ENCODE assay signal across 22 mouse cellular contexts in the genomic region with DNA sequence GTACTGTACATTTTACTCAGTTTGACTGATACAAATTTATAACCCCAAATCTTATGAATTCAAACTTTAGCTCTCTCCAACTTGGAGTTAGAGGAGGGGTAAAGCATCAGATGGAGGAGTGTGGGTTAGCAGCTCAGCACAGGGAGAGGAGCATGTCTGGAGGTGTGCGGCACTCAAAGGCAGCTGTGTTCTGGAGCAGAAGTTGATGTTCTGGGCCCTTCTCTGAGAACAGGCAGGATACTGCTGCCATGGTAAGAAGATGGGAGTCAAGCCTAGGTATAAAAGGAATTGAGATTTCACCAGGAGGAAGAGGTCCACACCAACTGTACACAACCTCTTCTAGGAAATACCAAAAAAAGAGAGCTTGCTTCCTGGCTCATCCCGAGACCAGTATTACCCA. TPM values are rescaled to one million over a fixed set of nuclear protein-coding genes. Genes with fewer than 3 reads are reported as not detected.
DNase-seq lines count a peak whose midpoint lies in the region; ATAC-seq and TF ChIP-seq lines count a peak whose summit lies in the region.
"Had no signal": no experiment of that assay in that cellular context is flagged by ENCODE, and none has a peak within 500 bp of the region (broad histone marks: within the 10 kb centered on the region; RNA-seq: fewer than 3 reads in every experiment).

No protein-coding gene starts in this region.

- H3K36me3 ChIP-seq in heart, embryonic 10.5 days = no peaks in the 10 kb centered on the region
- no peaks in the 10 kb centered on the region for H3K36me3 ChIP-seq in heart, adult 2 months (ENCODE audit: control insufficient read depth, insufficient read depth, low read length)
- H3K36me3 ChIP-seq in macrophage (ENCODE audit: inconsistent target) = no peaks in the 10 kb centered on the region
- H3K36me3 ChIP-seq in hindbrain, embryonic 12.5 days = no peaks in the 10 kb centered on the region
- H3K36me3 ChIP-seq: embryonic facial prominence, embryonic 10.5 days; embryonic facial prominence, embryonic 12.5 days; forebrain, embryonic 15.5 days had no signal

- no peak overlapping the region for H3K27ac ChIP-seq in heart, embryonic 10.5 days
- H3K27ac ChIP-seq in heart, adult 2 months = no peak overlapping the region
- peak overlapping the region; percentile 61 for H3K27ac ChIP-seq in macrophage
- no peak overlapping the region for H3K27ac ChIP-seq in hindbrain, embryonic 12.5 days
- H3K27ac ChIP-seq: embryonic facial prominence, embryonic 10.5 days; embryonic facial prominence, embryonic 12.5 days; forebrain, embryonic 13.5 days; forebrain, embryonic 15.5 days had no signal

- no peak for TF ChIP-seq CTCF in heart, adult 2 months (IDR thresholded peaks at IDR 0.05)

- TF ChIP-seq POLR2A in heart, adult 2 months (IDR thresholded peaks at IDR 0.05; ENCODE audit: insufficient read depth, low read depth, low read length) = no peak

- TF ChIP-seq EP300 in heart, adult 2 months (IDR thresholded peaks at IDR 0.05; ENCODE audit: insufficient read depth, low read depth, low read length) = no peak

- H3K9me3 ChIP-seq in heart, embryonic 10.5 days = no peaks in the 10 kb centered on the region
- no peaks in the 10 kb centered on the region for H3K9me3 ChIP-seq in hindbrain, embryonic 12.5 days (replicated peaks)
- H3K9me3 ChIP-seq: embryonic facial prominence, embryonic 10.5 days; embryonic facial prominence, embryonic 12.5 days; forebrain, embryonic 13.5 days; forebrain, embryonic 15.5 days had no signal

- H3K4me2 ChIP-seq in hindbrain, embryonic 12.5 days (replicated peaks) = no peak overlapping the region
- H3K4me2 ChIP-seq: embryonic facial prominence, embryonic 12.5 days; forebrain, embryonic 13.5 days; forebrain, embryonic 15.5 days had no signal

- ATAC-seq in CD4-positive, CD25-positive, alpha-beta regulatory T cell, adult 4 months = no peak
- ATAC-seq in hindbrain, embryonic 12.5 days (ENCODE audit: low FRiP score) = no peak
- ATAC-seq: forebrain, embryonic 13.5 days; forebrain, embryonic 15.5 days; forebrain, postnatal 0 days had no signal

- H3K4me1 ChIP-seq in heart, embryonic 10.5 days = no peaks in the 10 kb centered on the region
- H3K4me1 ChIP-seq in heart, adult 2 months (ENCODE audit: control insufficient read depth, insufficient read depth, low read length) = no peaks in the 10 kb centered on the region
- H3K4me1 ChIP-seq in hindbrain, embryonic 12.5 days = no peaks in the 10 kb centered on the region
- H3K4me1 ChIP-seq: forebrain, embryonic 15.5 days had no signal

- H3K4me3 ChIP-seq in heart, embryonic 10.5 days = no peak overlapping the region
- no peak overlapping the region for H3K4me3 ChIP-seq in heart, adult 2 months
- no peak overlapping the region for H3K4me3 ChIP-seq in macrophage (ENCODE audit: inconsistent target)
- no peak overlapping the region for H3K4me3 ChIP-seq in hindbrain, embryonic 12.5 days
- H3K4me3 ChIP-seq: embryonic facial prominence, embryonic 10.5 days; embryonic facial prominence, embryonic 12.5 days; forebrain, embryonic 13.5 days; forebrain, embryonic 15.5 days had no signal

- peak; percentile 14 for DNase-seq in CD4-positive, CD25-positive, alpha-beta regulatory T cell, adult 2 months (ENCODE audit: low read depth, low spot score)
- peak; percentile 52 for DNase-seq in heart, embryonic 10.5 days (ENCODE audit: low spot score)
- DNase-seq in heart, adult 2 months = no peak
- DNase-seq in CD4-positive helper T cell, adult 2 months (ENCODE audit: low read depth, low spot score) = peak; percentile 9
- no peak for DNase-seq in spleen, adult 18-20 months
- DNase-seq: adrenal gland, adult 2 months; adrenal gland, postnatal 14 days; adrenal gland, postnatal 36 days; B cell, adult 2 months; cerebellum, adult 11-12 months; cerebellum, adult 2 months; cerebellum, adult 9-10 months; cerebellum, postnatal 10 days; cerebellum, postnatal 25 days; forebrain, postnatal 0 days had no signal

- H3K79me2 ChIP-seq in heart, adult 2 months (replicated peaks; ENCODE audit: control insufficient read depth, insufficient read depth, low read length) = no peaks in the 10 kb centered on the region
- H3K79me2 ChIP-seq in macrophage (ENCODE audit: inconsistent target) = no peaks in the 10 kb centered on the region

- H3K9ac ChIP-seq in heart, adult 2 months (ENCODE audit: low read depth, low read length) = no peak overlapping the region
- no peak overlapping the region for H3K9ac ChIP-seq in hindbrain, embryonic 12.5 days
- H3K9ac ChIP-seq: embryonic facial prominence, embryonic 12.5 days; forebrain, embryonic 13.5 days; forebrain, embryonic 15.5 days; forebrain, postnatal 0 days had no signal

- WGBS in heart, embryonic 10.5 days = 84% methylated on average over 2 of the region's 2 CpGs
- 84% methylated on average over 2 of the region's 2 CpGs for WGBS in heart, adult 2 months
- 87% methylated on average over 2 of the region's 2 CpGs for WGBS in macrophage (ENCODE audit: missing documents)
- WGBS in hindbrain, embryonic 12.5 days = 91% methylated on average over 2 of the region's 2 CpGs

- H3K27me3 ChIP-seq in heart, embryonic 10.5 days (ENCODE audit: insufficient read depth, poor library complexity, severe bottlenecking) = peaks cover 17% of the 10 kb centered on the region
- H3K27me3 ChIP-seq in heart, adult 2 months (ENCODE audit: control insufficient read depth, insufficient read depth, low read length) = no peaks in the 10 kb centered on the region
- no peaks in the 10 kb centered on the region for H3K27me3 ChIP-seq in hindbrain, embryonic 12.5 days
- H3K27me3 ChIP-seq: embryonic facial prominence, embryonic 12.5 days; forebrain, embryonic 15.5 days had no signal

- intact Hi-C loops in heart, adult 2 months (cut with DNase I) = no loop called here

RNA-seq across cellular contexts. Expression of a gene that starts 17.1 kb away (rescaled TPM):
- polyA plus RNA-seq in CD4-positive, CD25-positive, alpha-beta regulatory T cell, adult 4 months (2017; shearing (Covaris generic)) = 10 to 100 TPM; 13.4 to 19.9 TPM
- 5.2 and 8.2 TPM in 2 replicates for polyA plus RNA-seq in heart, embryonic 10.5 days (2016; fragmentation: Nextera tagmentation; extraction: Ambion mirVana)
- 10 to 100 TPM; 16.8 to 27.1 TPM for total RNA-seq in heart, adult 2 months (2021)
- 10.5 and 13.6 TPM in 2 replicates for polyA plus RNA-seq in heart, adult 2 months (2012; rRNA removed)
- 100 to 1,000 TPM in 5 of 26 experiments, 10 to 100 TPM in 21; 30.3 to 189 (median 79.1) TPM for total RNA-seq in macrophage (2018; cell fraction: chromatin; rRNA removed)
- total RNA-seq in macrophage (2018; cell fraction: cytosol; rRNA removed) = 100 to 1,000 TPM in 1 of 26 experiments, 10 to 100 TPM in 25; 33.3 to 105 (median 63.8) TPM
- 100 to 1,000 TPM in 16 of 26 experiments, 10 to 100 TPM in 10; 40.2 to 160 (median 103) TPM for total RNA-seq in macrophage (2018; cell fraction: nucleus; rRNA removed)
- polyA plus RNA-seq in macrophage (2018) = 36.8 to 107 TPM (median 48.9 TPM) in 3 replicates
- polyA plus RNA-seq in hindbrain, embryonic 12.5 days (2016; fragmentation: Nextera tagmentation; extraction: Ambion mirVana) = 15.5 and 16.7 TPM in 2 replicates

Comparison
In these comparisons a context has a peak if more than half of its experiments do, and no peak if none do; other contexts are left out.
1. DNase-seq: peak in CD4-positive, CD25-positive, alpha-beta regulatory T cell, adult 2 months (single experiment), heart, embryonic 10.5 days (single experiment) and CD4-positive helper T cell, adult 2 months (single experiment); none in heart, adult 2 months (0 of 2) and spleen, adult 18-20 months (0 of 2).